In the genomic region with DNA sequence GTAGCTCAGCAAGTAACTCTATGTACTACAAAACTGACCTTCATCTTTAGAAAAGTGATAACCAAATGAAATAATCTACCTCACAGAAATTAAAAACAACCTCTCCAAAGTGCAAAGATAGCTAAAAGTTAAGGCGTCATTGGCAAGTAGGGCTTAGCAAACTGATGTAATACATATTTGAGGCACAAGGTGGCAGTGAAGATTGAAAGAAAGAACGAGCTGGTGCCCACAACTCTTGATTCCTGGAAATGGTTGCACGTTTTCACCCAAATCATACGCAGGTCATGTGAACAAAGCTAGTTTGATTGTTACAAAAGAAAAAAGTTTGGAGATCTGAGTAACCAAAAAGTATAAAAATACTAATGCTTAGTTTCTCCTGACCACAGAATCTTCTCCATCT, we compare ENCODE assay signal across 7 mouse cellular contexts.
DNase-seq lines count a peak whose midpoint lies in the region; ATAC-seq and TF ChIP-seq lines count a peak whose summit lies in the region.

No protein-coding gene starts in this region.

- 16% methylated on average over 4 of the region's 4 CpGs for WGBS in intestine, postnatal 0 days
- 19% methylated on average over 4 of the region's 4 CpGs for WGBS in intestine, embryonic 15.5 days

- no peaks in the 10 kb centered on the region for H3K9me3 ChIP-seq in intestine, postnatal 0 days (ENCODE audit: control insufficient read depth)
- no peaks in the 10 kb centered on the region for H3K9me3 ChIP-seq in intestine, embryonic 15.5 days
- H3K9me3 ChIP-seq in MEL (replicated peaks; ENCODE audit: insufficient read depth, low read length) = no peaks in the 10 kb centered on the region

- no peak for ATAC-seq in intestine, postnatal 0 days
- no peak for ATAC-seq in intestine, embryonic 15.5 days

- TF ChIP-seq POLR2A in MEL (IDR thresholded peaks at IDR 0.05; ENCODE audit: control insufficient read depth in 1 of 2, insufficient read depth in 1 of 2, low read depth in 1 of 2, low read length in 2 of 2, poor library complexity in 1 of 2) = no peak

- peak; percentile 79 for TF ChIP-seq CTCF in intestine, postnatal 0 days (IDR thresholded peaks at IDR 0.05; ENCODE audit: low read depth)
- TF ChIP-seq CTCF in MEL (IDR thresholded peaks at IDR 0.05 in 2 of 3, conservative IDR thresholded peaks at IDR 0.05 in 1 of 3; ENCODE audit: control insufficient read depth in 1 of 3, insufficient read depth in 1 of 3, low read depth in 2 of 3, low read length in 3 of 3, poor library complexity in 1 of 3, severe bottlenecking in 1 of 3) = peak; percentile 20 to 87 (median 63); a peak in 4 of 6 replicates

- H3K4me3 ChIP-seq in intestine, postnatal 0 days (ENCODE audit: low read depth, low read length) = no peak overlapping the region
- no peak overlapping the region for H3K4me3 ChIP-seq in intestine, embryonic 15.5 days (replicated peaks)
- no peak overlapping the region for H3K4me3 ChIP-seq in MEL (ENCODE audit: control insufficient read depth in 1 of 2, insufficient read depth in 1 of 2, low read depth in 2 of 2, low read length in 2 of 2)

- H3K36me3 ChIP-seq in intestine, postnatal 0 days (ENCODE audit: control insufficient read depth, insufficient read depth) = peaks cover 8% of the 10 kb centered on the region
- H3K36me3 ChIP-seq in intestine, embryonic 15.5 days = no peaks in the 10 kb centered on the region
- peaks cover 2% of the 10 kb centered on the region in 2 experiments; a peak in 2 of 4 replicates for H3K36me3 ChIP-seq in MEL (ENCODE audit: control insufficient read depth in 1 of 2, insufficient read depth in 2 of 2, low read length in 2 of 2)

- TF ChIP-seq EP300 in MEL (IDR thresholded peaks at IDR 0.05; ENCODE audit: low read depth in 1 of 2, low read length in 2 of 2) = no peak

- H3K79me2 ChIP-seq in MEL (ENCODE audit: control insufficient read depth, insufficient read depth, low read length, poor library complexity) = no peaks in the 10 kb centered on the region

- TF ChIP-seq RAD21 in MEL (IDR thresholded peaks at IDR 0.05; ENCODE audit: low read depth, low read length) = peak; percentile 87

- no peaks in the 10 kb centered on the region for H3K27me3 ChIP-seq in intestine, postnatal 0 days (replicated peaks; ENCODE audit: control insufficient read depth, insufficient read depth, low read length)
- no peaks in the 10 kb centered on the region; the same call in 1 of the 2 replicates for H3K27me3 ChIP-seq in intestine, embryonic 15.5 days (replicated peaks)
- no peaks in the 10 kb centered on the region for H3K27me3 ChIP-seq in MEL (ENCODE audit: control insufficient read depth in 1 of 2, insufficient read depth in 2 of 2, low read length in 2 of 2)

- H3K27ac ChIP-seq in intestine, postnatal 0 days (ENCODE audit: low read depth, low read length) = no peak overlapping the region
- no peak overlapping the region for H3K27ac ChIP-seq in intestine, embryonic 15.5 days
- H3K27ac ChIP-seq in MEL (ENCODE audit: control insufficient read depth, low read depth, low read length) = no peak overlapping the region

- DNase-seq in CD4-positive helper T cell, adult 2 months (ENCODE audit: low read depth, low spot score) = peak; percentile 78
- peak; percentile 82 for DNase-seq in MEL (ENCODE audit: low read depth, low spot score)
- peak; percentile 76 to 84 for DNase-seq in cerebellum, postnatal 14 days
- DNase-seq in layer of hippocampus, adult 9-10 months (ENCODE audit: low spot score) = peak; percentile 62
- DNase-seq in retina, postnatal 1 day = peak; percentile 70

- H3K4me1 ChIP-seq in intestine, postnatal 0 days (replicated peaks; ENCODE audit: control insufficient read depth, insufficient read depth, low read length) = no peaks in the 10 kb centered on the region
- no peaks in the 10 kb centered on the region for H3K4me1 ChIP-seq in intestine, embryonic 15.5 days (replicated peaks)
- H3K4me1 ChIP-seq in MEL (ENCODE audit: control insufficient read depth in 1 of 2, insufficient read depth in 2 of 2, low read length in 2 of 2) = no peaks in the 10 kb centered on the region

- H3K4me2 ChIP-seq in intestine, postnatal 0 days (replicated peaks; ENCODE audit: low read depth) = no peak overlapping the region
- H3K4me2 ChIP-seq in intestine, embryonic 15.5 days (replicated peaks) = no peak overlapping the region

- H3K9ac ChIP-seq in intestine, postnatal 0 days (ENCODE audit: low read depth, low read length) = no peak overlapping the region
- H3K9ac ChIP-seq in intestine, embryonic 15.5 days = no peak overlapping the region
- 0 out of 2 replicates have a peak overlapping the region, but pooled peaks have one; percentile 20 for H3K9ac ChIP-seq in MEL (ENCODE audit: control insufficient read depth, low read depth, low read length, poor library complexity, severe bottlenecking)

TF ChIP-seq in MEL, 35 proteins besides CTCF, POLR2A, EP300 and RAD21:
- TF ChIP-seq ZC3H11A (IDR thresholded peaks at IDR 0.05; ENCODE audit: low read depth, low read length) (peak; percentile 41), NRF1 (IDR thresholded peaks at IDR 0.05; ENCODE audit: insufficient read depth, low read depth, low read length, poor library complexity, severe bottlenecking) (no peak), USF1 (IDR thresholded peaks at IDR 0.05; ENCODE audit: low read depth, low read length) (peak; percentile 44), MXI1 (IDR thresholded peaks at IDR 0.05; ENCODE audit: low read depth, low read length) (no peak), BHLHE40 (IDR thresholded peaks at IDR 0.05; ENCODE audit: borderline replicate concordance, low read depth, low read length) (peak; percentile 50; the same call in 1 of the 2 replicates), SMC3 (IDR thresholded peaks at IDR 0.05; ENCODE audit: low read depth, low read length) (peak; percentile 81), MAX (IDR thresholded peaks at IDR 0.05; ENCODE audit: low read length) (no peak)
TF ChIP-seq in MEL: peak in this region for 4.
